Mouse (Mus musculus) CD8-positive naive resting alpha-beta T cell, adult 2 months (primary cell): ENCODE results near the gene Cidec.

Source experiments
- DNase-seq, 2 experiments: peaks; one replicate each; pipeline ENCODE4 v3.0.0; 2022; ENCODE audit warnings: low read depth in 2 of 2, low spot score in 2 of 2

The Cidec gene

GRCm38 (mm10) chr6:113410001-113410400 lies 25.6 kb downstream of the Cidec start:
- DNase-seq, result no peak

- no peak for DNase-seq
These were observed 28.9 kb downstream of the Cidec start for GRCm38 (mm10) chr6:113406683-113407082.

DNA sequence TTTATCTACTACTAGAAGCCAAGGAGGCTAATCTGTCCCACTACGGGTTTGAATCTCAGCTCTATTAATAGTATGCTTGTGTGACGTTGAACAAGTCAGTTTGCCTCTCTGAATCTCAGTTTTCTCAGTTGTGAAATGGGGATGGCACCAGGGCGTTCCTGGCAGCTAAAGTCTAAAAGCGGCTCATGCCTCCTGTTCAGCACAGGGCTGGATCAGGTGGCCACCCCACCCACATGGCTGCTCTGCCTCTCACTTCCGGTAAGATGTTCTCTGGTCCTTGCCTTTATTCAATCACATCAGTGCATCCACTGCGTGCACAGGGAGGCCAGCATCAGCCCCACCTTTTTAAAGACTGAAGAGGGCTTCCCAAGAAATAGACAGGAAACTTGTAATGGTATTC lies 30.1 kb downstream of the Cidec start:
- DNase-seq, result no peak

DNA sequence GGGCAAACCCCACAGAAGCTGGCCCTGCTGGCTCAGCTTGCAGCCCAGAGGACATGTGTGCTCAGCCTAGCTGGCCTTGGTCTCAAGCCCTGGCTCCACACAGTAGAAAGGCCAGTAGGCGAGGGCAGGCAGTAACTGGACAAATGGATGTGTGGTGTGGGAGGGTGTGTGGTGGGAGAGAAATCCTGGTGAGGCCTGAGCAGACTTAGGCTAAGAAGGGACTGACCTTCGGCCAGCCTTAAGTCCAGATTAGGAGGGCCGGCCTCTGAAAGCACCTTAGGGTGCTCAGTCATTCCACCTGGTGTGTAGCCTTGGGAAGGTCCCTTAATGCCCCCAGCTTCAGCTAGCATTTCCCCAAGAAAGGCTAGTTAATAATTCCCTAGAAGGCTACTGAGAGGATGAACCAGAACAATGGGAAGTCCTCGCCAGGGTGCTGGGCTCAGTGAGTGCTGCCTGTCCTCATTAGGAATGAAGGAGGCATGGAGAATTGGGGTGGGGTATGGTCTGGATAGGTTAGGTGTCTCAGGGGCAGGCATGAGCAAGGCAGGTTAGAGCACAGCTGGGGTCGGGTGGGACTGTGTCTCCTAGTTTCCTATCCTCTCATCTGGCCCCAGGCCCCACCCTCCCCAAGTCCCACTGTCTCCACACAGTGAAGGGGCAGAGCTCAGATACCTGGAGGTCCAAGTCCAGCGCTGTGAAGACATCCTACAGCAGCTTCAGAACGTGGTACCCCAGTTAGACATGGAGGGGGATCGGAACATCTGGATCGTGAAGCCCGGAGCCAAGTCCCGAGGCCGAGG lies 30.7 kb downstream of the Cidec start:
- DNase-seq, result no peak

DNA sequence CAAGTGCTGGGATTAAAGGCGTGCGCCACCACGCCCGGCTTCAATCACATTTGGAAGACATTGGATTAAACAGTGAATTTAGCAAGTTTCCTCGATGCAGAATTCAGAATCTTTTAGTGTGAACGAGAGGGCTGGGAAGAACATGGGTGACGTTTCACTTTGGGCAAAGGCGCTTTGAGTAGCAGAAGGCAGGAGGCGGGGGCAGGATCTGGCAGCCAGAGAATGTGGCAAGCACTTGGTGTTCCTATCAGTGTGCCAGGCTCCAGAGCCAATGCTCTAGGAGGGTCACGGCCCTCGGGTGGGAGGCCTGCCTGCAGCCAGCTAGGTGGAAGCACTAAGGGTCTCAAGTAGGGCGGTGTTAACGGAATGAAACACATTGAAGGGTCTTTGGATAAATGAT lies 33.5 kb downstream of the Cidec start:
- no peak for DNase-seq

- DNase-seq, result no peak
These were observed 39.1 kb downstream of the Cidec start for GRCm38 (mm10) chr6:113396270-113397030.

DNA sequence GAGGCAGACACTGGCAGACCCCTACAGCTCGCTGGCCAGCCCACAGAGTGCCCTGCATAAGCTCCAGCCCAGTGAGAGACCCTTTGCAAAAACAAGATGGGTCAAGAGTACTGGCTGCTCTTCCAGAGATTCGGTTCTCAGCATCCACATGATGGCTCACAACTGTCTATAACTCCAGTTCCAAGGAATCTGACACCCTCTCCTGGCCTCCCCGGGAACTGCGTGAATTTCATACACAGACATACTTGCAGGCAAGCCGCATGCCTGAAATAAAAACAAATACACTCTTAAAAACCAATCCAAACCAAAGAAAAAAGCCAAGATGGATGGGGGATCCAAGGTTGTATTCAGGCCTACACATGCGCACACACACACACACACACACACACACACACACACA lies 40.1 kb downstream of the Cidec start:
- DNase-seq, result no peak

DNA sequence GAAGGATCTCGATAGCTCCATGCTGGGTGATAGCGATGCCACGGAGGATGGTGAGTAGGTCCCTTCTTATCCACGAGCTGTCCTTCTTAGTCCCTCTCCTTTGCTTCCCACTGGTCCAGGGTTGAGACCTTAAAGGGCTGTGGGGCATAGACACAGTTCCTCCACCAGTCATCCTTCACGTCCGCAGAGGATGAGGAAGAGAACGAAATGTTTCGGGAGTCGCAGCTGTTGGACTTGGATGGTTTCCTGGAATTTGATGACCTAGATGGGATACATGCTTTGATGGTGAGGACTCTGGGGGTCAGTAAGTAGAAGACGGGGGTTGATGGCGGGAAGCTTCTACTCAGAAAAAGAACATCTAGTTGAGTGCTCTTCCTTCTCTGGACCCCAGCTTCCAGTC lies 40.7 kb downstream of the Cidec start:
- no peak for DNase-seq

GRCm38 (mm10) chr6:113393951-113394350 lies 41.6 kb downstream of the Cidec start:
- DNase-seq, result no peak

DNA sequence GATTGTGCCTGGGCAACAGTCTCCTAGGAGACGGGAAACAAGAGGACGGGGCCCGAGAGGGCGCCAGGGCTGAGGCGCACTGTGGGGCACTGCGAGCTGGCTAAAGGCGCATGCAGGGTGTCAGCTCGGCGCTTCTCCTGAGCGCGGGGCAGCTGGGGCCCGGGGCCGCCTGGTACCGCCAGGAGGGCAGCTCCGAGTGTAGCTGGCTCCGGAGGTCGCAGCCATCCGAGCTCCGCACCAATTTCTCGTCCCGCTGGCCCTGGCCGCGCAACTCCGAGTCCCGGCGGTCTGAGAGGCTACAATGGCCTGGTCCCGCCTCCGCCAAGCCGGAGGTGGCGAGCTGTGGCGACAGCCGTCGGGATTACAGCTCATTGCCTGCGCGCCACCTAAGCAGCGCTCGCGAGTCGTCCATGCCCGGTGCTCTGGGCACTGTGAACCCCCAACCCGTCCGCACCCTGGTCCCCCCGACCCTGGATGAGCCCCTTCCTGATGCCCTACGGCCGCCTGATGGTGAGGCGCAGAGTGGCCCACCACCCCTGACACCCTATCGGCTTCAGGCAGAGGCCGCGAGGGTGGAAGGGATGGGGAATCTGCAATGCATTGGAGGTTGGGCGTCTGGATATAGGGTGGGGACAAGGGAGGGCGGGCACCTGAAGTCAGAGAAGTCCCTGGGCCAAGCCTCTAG lies 43.0 kb downstream of the Cidec start:
- no peak for DNase-seq

- no peak for DNase-seq
These were observed 43.6 kb downstream of the Cidec start for GRCm38 (mm10) chr6:113392015-113392386.

DNA sequence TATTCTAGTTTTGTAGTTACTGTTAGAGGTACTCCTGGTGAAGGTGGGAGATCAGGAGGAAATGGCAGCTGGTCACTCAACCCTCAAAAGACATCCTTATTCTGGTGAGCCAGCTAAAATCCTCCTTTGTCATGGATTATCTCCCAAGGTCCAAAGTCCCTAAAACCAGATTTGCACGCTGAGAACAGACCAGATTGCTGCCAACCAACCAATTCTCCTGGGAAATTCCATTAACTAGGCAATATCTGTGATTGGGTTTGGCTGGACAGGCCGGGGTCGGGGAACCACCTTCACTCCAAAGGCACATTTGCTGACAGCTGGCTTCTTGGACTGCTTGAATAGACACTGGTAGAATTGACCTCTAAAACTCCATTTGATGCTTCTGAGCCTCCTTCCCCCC lies 44.8 kb downstream of the Cidec start:
- DNase-seq, result no peak

DNA sequence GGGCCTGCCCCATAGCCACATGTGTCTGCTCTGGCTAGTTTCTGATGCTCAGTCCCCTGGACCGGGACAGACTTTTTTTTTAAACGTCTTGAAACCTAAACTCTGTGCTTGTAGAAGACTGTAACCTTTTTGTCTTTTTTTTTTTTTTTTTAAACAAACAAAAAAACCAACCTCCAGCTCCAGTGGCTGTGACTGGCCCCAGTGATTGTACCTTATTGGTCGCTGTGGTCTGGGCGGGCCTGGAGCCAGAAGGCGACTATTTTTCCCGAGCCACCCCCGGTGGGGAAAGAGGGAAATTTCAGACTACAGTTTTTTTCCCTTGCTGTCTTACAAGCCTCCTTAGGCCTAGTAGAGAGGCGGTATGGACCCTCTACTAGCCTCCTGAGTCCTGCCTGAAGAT lies 46.6 kb downstream of the Cidec start, which contains the start of gene Ttll3:
TSS of gene Ttll3 (plus strand) at position 301 of the 400 bp plus-strand sequence.
- DNase-seq, result no peak

DNA sequence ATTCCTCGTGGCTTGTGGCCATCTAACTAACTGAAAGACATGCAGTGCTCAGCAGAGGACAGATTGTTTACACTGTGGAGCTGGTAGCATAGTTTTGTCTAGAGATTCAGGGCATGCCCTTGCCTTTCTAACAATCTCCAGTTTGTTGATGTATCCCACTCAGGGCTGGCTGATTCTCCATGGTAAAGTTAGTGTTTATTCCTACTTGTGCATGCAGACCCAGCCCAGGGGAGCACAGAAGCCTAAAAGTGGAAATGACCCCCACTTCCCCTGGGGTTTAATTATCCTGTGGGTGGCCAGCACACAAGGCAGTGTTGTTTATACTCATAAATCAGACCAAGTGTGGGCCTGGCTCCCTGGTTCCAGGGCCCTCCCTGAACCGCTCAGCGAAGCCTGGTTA lies 49.5 kb downstream of the Cidec start:
- no peak for DNase-seq

DNA sequence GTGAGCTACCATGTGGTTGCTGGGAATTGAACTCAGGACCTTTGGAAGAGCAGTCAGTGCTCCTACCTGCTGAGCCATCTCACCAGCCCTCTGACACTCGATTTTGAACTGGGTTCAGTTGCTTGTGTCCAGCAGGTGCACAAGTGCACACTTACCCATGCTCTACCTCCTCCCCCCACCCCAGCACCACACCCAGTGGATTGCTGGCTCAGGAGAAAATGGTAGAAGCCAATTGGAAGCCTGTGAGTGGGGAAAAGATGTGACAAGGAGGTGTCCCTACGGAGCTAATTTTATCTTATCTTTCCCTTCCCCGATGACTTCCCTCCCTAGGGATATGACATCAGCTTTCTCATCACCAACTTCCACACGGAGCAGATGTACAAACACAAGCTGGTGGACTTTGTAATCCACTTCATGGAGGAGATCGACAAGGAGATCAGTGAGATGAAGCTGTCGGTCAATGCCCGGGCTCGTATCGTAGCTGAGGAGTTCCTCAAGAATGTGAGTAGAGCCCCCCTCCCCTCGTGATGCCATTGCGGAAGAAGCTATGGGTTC lies 50.3 kb downstream of the Cidec start:
- DNase-seq, result no peak

DNA sequence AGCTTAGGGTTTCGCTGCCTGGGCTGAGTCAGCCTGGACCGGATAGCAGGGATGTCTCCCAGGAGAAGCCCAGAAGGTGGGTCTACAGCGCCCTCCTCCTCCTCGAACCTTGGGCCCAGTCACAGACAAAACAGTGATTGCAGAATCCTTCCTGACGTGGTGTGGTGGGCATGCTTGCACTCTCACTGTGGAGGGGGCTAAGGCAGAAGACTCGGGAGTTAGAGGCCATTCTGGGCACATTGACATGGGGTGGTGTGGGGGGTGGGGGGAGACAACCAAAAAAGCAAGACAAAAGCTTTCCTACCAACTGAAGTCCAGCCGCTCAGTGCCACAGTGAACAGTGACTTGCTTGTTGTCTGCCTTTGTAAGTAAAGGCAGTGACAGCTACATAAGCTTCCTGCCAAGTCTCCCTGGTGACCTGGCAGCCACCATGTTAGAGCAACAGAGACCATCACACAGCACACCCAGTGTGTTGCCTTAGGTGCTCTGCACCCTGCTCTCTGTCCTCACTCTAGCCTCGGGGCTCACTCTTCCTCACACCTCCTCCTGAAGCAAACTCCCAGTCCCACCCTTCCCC lies 51.1 kb downstream of the Cidec start:
- DNase-seq, result no peak

DNA sequence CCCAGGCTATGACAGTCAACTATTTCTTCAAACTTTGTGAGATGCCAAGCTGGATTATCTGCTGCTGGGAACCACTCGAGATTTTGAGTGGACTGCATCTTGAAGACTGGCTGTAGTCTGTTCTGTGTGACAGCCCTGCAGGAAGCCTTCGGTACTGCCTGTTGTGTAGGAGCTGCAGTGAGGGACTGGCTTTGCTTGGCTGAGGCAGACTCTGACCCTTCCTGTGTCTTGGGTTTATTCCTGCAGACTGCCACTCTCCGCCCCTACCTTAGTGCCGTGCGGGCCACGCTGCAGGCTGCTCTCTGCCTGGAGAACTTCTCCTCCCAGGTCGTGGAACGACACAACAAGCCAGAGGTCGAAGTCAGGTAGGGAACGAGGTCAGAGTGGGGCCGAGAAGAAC lies 55.1 kb downstream of the Cidec start:
- no peak for DNase-seq

GRCm38 (mm10) chr6:113379246-113379645 lies 56.3 kb downstream of the Cidec start:
- no peak for DNase-seq

- peak; percentile 85 to 89 for DNase-seq
These were observed 57.8 kb downstream of the Cidec start, which contains the start of the genes Tada3 and Arpc4 for GRCm38 (mm10) chr6:113377496-113378385. TSS of gene Tada3 (minus strand) at chr6:113377883. TSS of gene Arpc4 (plus strand) at chr6:113378115.

DNA sequence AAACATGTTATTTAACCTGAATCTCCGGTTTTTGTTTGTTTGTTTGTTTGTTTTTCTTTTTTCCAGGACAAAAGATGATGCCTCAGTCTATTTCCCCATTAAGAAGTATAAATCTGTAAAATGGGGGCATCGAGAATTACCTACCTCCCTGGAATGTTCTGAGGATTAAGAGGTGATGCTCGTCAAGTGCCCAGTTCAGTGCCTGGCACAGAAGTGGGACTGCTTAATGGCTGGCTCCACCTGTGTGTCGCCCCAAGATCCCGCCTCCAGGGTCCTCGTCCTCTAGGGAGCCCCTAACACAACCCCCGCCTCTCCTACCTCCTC lies 58.4 kb downstream of the Cidec start:
- DNase-seq, result no peak
